Comparison of ENCODE assay signal across 9 mouse cellular contexts in genomic region chr9:40765581-40765940, GRCm38 (mm10). TPM values are rescaled to one million over a fixed set of nuclear protein-coding genes. Genes with fewer than 3 reads are reported as not detected.
DNase-seq lines count a peak whose midpoint lies in the region; ATAC-seq and TF ChIP-seq lines count a peak whose summit lies in the region.
"Had no signal": no experiment of that assay in that cellular context is flagged by ENCODE, and none has a peak within 500 bp of the region (broad histone marks: within the 10 kb centered on the region; RNA-seq: fewer than 3 reads in every experiment).

No protein-coding gene starts in this region.

- H3K27me3 ChIP-seq in midbrain, embryonic 15.5 days (replicated peaks) = no peaks in the 10 kb centered on the region
- H3K27me3 ChIP-seq in kidney, embryonic 14.5 days (ENCODE audit: control insufficient read depth, insufficient read depth, low read length) = no peaks in the 10 kb centered on the region
- H3K27me3 ChIP-seq: embryonic facial prominence, embryonic 15.5 days had no signal

- no peaks in the 10 kb centered on the region for H3K36me3 ChIP-seq in midbrain, embryonic 15.5 days (replicated peaks)
- peaks cover 14% of the 10 kb centered on the region; the same call in 1 of the 2 replicates for H3K36me3 ChIP-seq in kidney, embryonic 14.5 days (ENCODE audit: control insufficient read depth, insufficient read depth, low read length)

- TF ChIP-seq CTCF in gastrocnemius, adult 2 months (IDR thresholded peaks at IDR 0.05) = no peak

- peak; percentile 26 for ATAC-seq in CD4-positive, CD25-positive, alpha-beta regulatory T cell, adult 4 months
- ATAC-seq in midbrain, embryonic 15.5 days (replicated peaks) = no peak
- ATAC-seq in kidney, embryonic 14.5 days (ENCODE audit: low FRiP score, low TSS enrichment) = no peak

- H3K27ac ChIP-seq in gastrocnemius, adult 2 months = peak overlapping the region; percentile 35
- H3K27ac ChIP-seq in midbrain, embryonic 15.5 days = no peak overlapping the region
- no peak overlapping the region for H3K27ac ChIP-seq in kidney, embryonic 14.5 days (ENCODE audit: low read depth, low read length)
- H3K27ac ChIP-seq: embryonic facial prominence, embryonic 15.5 days had no signal

- WGBS in midbrain, embryonic 15.5 days = 65% methylated on average over 12 of the region's 12 CpGs
- 62% methylated on average over 12 of the region's 12 CpGs for WGBS in kidney, embryonic 14.5 days

- H3K4me3 ChIP-seq in gastrocnemius, adult 2 months = peak overlapping the region; percentile 37
- no peak overlapping the region for H3K4me3 ChIP-seq in midbrain, embryonic 15.5 days
- H3K4me3 ChIP-seq in kidney, embryonic 14.5 days (ENCODE audit: low read length) = no peak overlapping the region
- H3K4me3 ChIP-seq: embryonic facial prominence, embryonic 15.5 days had no signal

- H3K9me3 ChIP-seq in midbrain, embryonic 15.5 days = no peaks in the 10 kb centered on the region
- H3K9me3 ChIP-seq in kidney, embryonic 14.5 days (ENCODE audit: control insufficient read depth, low read length) = no peaks in the 10 kb centered on the region
- H3K9me3 ChIP-seq: embryonic facial prominence, embryonic 15.5 days had no signal

- no peak for DNase-seq in gastrocnemius, adult 2 months
- DNase-seq in gastrocnemius, postnatal 25 days = no peak
- peak; percentile 39 for DNase-seq in heart, postnatal 36 days
- peak; percentile 75 for DNase-seq in lung, postnatal 25 days (ENCODE audit: low spot score)
- DNase-seq in ovary, postnatal 36 days (ENCODE audit: low spot score) = no peak

- intact Hi-C loops in gastrocnemius, adult 2 months (cut with DNase I) = no loop called here
- intact Hi-C loops in heart, postnatal 36 days (cut with DNase I) = no loop called here

- H3K9ac ChIP-seq in midbrain, embryonic 15.5 days = no peak overlapping the region
- no peak overlapping the region for H3K9ac ChIP-seq in kidney, embryonic 14.5 days (ENCODE audit: low read depth, low read length)
- H3K9ac ChIP-seq: embryonic facial prominence, embryonic 15.5 days had no signal

- H3K4me1 ChIP-seq in midbrain, embryonic 15.5 days = no peaks in the 10 kb centered on the region
- H3K4me1 ChIP-seq in kidney, embryonic 14.5 days (ENCODE audit: control insufficient read depth, insufficient read depth, low read length) = 0 out of 2 replicates have a peak, but pooled peaks cover 4% of the 10 kb centered on the region
- H3K4me1 ChIP-seq: embryonic facial prominence, embryonic 15.5 days had no signal

- H3K4me2 ChIP-seq in midbrain, embryonic 15.5 days = no peak overlapping the region
- H3K4me2 ChIP-seq in kidney, embryonic 14.5 days (replicated peaks; ENCODE audit: low read depth, low read length) = no peak overlapping the region
- H3K4me2 ChIP-seq: embryonic facial prominence, embryonic 15.5 days had no signal

RNA-seq across cellular contexts. Expression of gene Hspa8, which starts 35.2 kb away (rescaled TPM):
- total RNA-seq in gastrocnemius, adult 2 months (2021) = 1,000 to 10,000 TPM; 1,297 to 1,609 TPM
- 1,000 to 10,000 TPM; 1,183 to 1,197 TPM for total RNA-seq in gastrocnemius, postnatal 25 days (2021)
- polyA plus RNA-seq in CD4-positive, CD25-positive, alpha-beta regulatory T cell, adult 4 months (2017; shearing (Covaris generic)) = 1,000 to 10,000 TPM; 3,203 to 3,707 TPM
- total RNA-seq in heart, postnatal 36 days (2021) = 1,000 to 10,000 TPM; 1,282 to 1,390 TPM
- polyA plus RNA-seq in midbrain, embryonic 15.5 days (2015; fragmentation: Nextera tagmentation; extraction: Ambion mirVana) = 3,196 and 3,218 TPM in 2 replicates
- 2,147 and 3,036 TPM in 2 replicates for polyA plus RNA-seq in kidney, embryonic 14.5 days (2014; fragmentation: Nextera tagmentation; extraction: Ambion mirVana)

Comparison
In these comparisons a context has a peak if more than half of its experiments do, and no peak if none do; other contexts are left out.
1. DNase-seq: peak in heart, postnatal 36 days (2 of 2) and lung, postnatal 25 days (single experiment); none in gastrocnemius, adult 2 months (single experiment), gastrocnemius, postnatal 25 days (single experiment) and ovary, postnatal 36 days (single experiment).